Mouse (Mus musculus) gastrocnemius, postnatal 4 days (tissue): ENCODE measurements around the gene Dusp10. TPM values are rescaled to one million over a fixed set of nuclear protein-coding genes. Genes with fewer than 3 reads are reported as not detected.

Source experiments
- DNase-seq, 2 experiments: peaks; one replicate each; pipeline ENCODE4 v3.0.0; 2021 to 2022; ENCODE audit warnings: low spot score in 2 of 2, mixed read lengths in 2 of 2
- total RNA-seq, 2 experiments: library from RNA; stranded (reverse); gene quantifications; 2 replicates each; pipeline ENCODE4 v1.2.3; 2021

The Dusp10 gene
- total RNA-seq, 2 experiments from 2014 or later: 30.4 to 35.9 TPM

DNA sequence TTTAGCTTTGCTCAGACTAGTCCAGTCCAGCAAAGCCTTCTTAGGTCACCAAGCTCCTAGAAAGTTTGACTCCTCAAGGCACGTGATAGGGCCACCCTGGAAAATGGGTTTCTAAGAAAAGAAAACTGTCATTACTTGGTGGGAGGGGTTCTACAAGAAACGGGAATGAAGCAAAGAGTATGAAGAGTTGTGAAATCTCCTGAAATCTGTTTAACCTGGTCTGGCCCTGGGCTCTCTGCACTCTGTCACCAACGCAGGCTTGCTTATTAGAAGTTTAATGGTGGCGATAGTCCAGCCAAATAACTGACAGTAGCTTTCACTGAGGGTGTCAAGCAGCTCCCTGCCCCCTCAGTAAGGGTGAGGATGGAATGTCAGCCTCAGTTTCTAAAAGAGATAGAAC, 40.0 kb downstream of the Dusp10 start:
- DNase-seq: no peak

DNA sequence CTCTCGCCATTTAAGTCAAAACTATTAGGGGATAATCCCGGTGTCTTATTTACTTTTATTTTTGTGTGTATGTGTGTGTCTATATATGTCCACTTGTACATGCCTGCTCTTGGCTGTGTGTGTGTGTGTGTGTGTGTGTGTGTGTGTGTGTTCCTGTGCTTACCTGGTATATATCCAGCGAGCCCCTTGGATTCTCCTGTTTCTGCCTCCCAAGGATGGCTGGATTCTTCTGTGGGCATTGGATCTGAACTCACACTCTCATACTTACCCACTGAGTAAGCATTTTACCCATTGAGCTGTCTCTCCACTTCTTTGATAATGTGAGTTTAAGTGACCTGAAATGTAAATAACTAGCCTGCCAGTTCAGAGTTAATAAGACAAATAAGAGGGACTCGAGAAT, 40.6 kb downstream of the Dusp10 start:
- DNase-seq: no peak

DNA sequence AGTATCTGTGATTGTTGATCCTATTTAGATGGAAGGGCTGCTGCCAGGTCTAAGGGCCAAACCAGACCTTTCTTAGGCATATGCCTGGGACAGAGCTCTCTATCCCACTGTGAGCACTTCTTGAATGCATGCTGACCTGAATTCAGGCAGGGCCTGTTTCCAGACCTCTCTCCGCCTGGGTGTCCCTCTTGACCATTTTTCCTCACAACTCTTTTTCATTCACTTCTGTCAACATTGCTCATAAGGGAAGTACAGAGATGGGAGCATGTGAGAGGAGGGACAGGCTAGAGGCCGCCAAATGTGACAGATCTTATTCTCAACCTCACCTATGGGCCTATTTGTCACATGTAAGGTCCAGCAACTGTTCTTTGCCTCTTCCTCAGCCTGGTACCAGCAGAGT, 41.1 kb downstream of the Dusp10 start:
- no peak for DNase-seq

DNA sequence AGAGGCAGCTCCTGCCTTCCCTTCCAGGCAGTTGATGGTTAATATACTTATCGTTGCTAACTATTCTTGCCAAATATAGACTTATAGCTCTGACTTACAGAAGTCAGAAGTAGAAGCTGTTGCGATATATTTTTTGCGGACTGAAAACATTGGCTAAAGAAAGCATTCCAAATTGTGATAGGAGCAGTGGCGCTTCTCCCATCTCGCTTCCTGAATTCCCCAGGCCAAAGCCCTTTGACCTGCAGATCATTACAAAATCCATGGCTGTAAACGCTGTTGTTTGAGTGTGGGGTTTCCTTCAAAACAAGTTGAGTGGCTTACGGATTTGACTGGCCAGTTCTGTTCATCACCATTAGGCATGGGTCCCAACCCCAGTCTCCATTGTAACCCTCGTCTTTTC, 45.1 kb downstream of the Dusp10 start:
- DNase-seq: no peak

DNA sequence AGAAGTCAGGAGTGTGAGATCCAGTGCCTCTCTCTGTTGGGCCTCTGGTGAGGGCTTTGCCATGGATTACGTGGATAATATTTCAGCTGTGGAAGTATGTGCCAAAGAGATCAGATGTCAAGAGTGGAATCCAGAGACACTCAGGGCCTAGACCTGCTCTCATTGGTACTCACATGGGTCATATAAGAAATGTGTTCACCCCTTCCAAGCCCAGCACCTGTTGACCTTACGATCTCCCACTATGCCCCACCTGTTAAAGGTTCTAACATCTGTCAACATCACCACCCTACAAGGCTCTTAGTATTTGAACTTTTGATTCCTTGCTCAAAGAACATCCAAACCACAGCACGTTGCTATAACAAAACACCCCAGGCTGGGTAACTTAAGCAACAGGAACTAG, 46.7 kb downstream of the Dusp10 start:
- no peak for DNase-seq

DNA sequence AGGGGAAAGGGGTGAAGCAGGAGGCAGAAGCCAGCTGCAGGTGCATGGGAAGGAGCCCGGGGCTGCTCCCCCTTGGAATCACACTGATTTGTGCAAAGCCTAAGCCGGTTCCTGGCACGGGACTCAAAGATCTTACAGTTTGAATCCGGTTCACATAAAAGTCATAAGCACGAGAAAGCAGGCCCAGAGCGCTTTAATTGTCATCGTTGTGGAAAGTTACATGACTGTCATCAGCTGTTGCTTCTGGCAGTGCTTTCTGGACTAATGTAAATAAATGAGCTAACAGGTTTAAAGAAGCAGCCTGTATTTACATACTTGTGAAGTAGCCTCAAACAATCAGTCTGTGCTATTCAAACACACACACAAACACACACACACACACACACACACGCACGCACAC, 47.3 kb downstream of the Dusp10 start:
- DNase-seq: no peak

DNA sequence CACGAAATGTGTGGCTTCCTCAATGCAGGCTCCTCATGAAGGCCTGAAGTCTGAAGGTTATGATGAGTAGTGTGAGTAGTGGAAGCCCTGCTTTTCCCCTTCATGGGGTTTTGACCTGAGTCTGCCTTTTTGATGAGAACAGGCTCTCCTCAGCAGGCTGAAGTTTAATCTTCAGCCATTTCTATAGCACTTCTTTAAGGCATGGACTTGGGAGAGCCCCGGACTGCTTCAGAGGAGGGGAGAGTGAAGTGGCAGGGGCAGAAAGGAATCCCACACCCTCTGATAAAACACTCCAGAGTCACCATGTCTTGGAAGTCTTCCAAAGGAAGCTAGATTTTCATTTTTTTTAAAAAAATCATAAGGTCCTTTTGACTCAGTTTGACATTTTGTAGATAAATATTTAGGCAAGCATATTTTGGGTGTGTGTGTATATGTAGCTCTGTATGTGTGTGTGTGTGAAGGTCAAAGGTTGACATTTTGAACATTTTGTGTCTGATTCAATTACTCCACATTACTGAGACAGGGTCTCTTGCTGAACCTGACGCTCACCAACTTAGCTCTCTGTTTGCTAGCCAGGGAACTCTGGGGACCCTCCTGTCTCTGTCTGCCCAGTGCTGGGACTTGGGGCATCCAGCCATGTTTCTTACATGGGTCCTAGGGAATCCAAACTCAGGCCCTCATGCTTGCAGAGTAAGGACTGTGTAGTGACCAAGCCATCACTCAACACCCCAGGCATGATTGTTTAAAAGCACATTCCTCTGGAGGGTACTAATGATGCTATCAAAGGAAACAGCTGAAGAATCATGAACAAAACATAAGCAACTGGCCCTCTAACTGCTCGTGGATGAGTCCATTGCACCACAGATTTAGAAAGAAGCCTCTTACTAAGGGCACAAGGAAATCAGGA, 48.0 kb downstream of the Dusp10 start:
- no peak for DNase-seq

DNA sequence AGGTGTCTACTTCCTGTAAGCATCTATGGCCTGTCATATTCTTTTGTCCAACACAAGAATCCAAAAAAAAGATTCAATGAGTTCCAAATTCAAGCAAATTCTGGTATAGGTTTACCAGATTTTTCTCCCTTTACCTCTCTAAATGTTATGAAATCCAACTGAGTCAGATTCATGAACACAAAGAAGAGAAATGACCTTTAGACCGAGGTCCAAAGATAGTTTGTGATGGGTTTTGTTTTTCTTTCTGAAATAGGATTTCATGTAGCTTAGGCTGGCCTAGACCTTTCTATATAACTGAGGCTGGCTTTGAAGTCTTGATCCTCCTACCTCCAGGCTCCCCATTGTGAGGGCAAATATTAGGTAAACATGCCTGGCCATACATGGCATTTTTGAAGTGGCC, 48.8 kb downstream of the Dusp10 start:
- DNase-seq: no peak

DNA sequence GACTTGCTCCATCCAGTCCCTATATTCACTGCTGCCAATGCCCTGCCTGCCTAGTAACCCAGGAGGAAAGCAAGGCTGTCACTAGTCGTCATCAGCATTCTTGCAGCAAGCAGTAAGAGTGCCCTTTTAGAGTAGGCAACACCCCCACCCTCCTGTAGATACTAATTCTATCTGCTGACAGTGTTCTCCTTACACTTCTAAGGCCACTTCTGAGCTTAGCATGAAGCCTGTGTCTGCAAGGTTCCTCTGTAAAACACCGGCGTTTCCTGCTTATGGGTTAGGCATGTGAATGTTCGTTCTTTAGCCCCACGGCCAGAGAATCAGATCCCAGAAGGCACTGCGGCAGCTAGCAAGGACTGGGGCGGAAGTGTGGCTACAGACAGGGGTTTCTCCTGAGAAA, 51.2 kb downstream of the Dusp10 start:
- no peak for DNase-seq

DNA sequence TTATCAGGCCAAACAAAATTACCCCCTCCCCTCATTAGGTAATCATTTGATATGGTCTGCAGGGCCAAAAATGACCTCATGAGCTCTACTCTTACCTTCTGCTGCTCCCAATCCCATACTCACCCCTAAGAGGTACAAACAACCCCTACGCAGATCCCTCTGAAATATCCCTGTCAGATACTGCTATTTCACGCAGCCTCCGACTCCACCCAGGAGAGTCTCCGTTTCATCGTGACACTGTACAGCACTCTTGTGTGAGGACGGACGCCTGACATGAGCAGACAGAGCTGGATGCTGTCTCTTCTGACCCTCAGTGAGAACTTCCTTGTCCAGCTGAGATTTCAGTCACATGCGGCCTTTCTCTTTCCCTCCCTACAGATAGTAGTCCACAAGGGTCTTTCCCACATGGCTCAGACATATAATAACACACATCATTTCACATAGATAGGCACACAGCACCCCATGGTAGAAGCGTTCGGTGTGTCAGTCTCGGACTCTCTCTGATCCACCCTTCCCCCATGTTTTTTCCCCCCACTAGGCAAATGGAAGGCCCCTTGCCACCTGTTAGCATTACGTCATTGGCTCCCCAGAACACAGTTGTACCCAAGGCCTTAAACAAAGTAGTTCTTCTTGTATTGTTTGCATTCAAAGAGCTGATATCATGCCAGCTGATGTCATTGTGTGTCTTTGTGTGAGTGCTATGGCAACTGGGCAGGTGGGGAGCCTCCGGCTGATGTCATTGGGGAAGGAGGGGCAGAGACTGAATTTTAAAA, 52.7 kb downstream of the Dusp10 start:
- DNase-seq: no peak

DNA sequence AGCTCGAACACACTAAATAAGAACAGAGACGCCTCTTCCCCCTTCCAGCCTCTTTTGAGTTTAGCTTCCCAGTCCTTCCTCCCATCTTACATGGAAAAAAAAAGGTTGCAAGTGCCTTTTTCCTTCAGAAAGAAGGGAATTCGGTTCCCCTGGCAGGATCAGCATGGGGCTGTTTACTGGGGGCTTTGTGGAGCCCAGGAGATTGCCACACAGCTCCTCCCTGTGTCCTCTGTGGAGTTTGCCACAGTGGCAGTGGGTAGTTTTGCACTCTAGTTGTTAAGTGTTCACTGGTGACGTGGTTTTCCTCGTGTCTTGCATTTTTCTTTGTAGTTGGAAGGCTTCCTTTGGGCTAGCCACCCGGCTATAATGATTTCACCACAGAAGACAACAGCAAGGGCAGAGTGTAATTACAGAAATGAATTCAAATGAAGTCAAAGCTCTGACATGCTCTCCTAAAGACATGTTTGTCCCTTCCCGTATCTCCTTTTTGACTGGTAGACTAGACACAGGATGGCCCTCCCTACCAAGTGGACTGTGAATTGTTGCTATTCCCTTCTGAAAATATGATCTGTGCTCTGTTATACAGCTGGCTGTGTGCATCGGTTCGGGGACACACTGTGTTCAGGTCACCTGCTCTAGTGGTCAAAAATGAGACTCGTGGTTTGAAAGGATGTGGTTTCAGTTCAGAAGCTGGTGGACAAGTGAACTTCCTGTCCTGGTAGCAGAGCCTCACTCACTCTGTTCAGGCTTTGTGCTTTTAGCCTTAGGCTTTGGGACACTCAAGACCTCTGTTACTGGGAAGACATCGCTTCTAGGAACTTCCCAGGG, 53.6 kb downstream of the Dusp10 start:
- no peak for DNase-seq

DNA sequence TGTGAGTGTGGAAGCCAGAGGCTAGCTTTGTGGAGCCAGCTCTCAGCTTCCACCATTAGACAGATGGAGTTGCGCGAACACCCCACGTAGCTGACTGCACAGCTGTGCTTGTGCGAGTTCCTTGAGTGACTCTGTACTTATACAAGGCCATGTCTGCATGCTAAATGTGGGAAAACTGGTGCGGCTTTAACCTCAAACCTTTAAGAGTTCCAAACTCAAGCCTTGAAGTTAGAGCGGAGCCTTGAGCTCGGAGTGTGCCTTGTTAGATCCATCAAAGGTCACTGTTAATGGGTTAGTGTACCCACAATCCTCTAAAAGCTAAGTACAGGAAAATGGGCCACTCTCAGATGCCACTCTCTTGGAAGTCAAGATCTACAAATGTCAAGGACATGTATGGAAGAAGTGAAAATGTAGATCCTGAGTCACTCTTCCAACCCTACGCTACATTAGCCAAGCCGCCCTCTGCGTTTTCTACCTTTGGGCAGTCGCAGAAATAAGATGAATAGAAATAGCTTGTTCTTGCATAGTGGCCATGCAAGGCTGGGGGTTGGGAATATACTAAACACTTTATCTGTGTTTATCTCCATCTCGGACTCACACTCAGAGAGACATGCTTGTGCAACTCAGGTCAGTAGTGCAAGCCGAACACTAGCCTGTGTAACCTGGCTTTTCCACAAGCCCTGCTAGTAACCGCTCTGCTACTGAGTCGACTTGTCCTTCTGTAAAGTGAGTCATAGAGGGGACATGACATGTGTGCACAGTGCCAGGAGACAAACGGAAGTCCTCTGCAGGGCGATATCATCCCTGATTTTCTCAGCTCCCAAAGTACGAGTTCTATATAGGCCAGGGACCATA, 54.8 kb downstream of the Dusp10 start:
- no peak for DNase-seq

DNA sequence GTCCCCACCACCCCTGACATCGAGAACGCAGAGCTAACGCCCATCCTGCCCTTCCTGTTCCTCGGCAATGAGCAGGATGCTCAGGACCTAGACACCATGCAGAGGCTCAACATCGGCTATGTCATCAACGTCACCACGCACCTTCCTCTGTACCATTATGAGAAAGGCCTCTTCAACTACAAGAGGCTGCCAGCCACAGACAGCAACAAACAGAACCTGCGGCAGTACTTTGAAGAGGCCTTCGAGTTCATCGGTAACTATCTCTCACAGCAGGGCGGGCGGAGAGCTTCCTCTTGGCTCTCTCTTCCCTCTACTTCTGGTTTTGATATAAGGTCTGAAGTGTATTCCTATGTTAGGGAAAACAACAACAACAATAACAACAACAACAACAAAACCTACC, 55.9 kb downstream of the Dusp10 start:
- no peak for DNase-seq

DNA sequence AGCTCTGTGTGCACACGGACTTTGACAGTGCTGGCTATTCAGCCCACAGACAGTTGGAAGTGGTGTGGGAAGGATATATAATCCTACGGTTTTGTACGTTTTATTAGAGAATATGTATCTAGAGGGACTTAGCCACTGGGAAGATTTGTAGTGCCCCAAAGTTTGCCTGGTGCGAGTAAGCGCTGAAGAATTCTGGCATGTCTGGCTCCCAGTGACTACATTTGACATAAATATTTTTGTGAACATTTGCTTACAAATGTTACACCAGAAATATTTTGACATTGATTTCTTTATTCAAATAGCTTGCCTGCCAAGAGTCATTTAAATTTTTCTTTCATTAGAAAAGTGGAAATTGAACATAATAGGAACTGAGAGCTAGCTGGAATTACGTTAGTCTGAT, 63.0 kb downstream of the Dusp10 start:
- no peak for DNase-seq

DNA sequence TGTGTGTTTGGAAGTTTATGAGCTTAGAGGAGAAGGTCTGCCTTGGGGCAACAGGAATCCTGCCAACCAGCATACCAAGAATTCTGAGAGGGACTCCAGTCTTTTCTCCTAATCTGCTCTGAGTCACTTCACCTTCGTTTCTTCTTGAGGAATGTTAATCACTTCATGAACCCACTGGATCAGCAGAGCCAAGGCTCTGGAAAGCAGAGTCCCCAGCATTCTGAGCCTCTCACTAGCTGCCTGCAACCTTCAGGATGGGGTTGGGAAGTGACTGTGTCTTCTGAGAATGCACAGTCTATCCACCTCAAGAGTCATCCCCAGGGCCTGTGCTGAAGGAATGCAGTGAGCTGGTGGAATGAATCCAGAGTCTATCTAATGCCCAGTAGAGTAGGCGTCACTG, 63.7 kb downstream of the Dusp10 start:
- DNase-seq: peak in 1 of 2 experiments; percentile 18

DNA sequence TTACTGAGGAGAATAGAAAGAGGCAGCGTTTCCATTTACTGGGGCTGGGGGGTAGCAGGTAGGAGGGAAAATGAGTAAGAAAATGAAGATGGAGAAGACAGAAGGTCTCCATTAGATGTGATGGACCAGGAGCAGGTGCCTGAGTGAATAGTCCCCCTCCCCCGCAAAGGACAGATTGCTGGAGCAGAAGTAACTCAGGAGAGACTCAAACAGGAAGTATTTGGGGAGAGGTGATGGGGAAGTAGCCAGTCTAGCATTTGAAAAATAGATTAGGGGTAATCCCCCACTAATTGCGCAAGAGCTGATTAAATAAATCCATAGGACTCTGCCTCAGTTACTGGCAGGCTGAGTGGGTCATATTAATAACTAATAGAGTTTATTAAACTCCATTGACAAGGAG, 66.2 kb downstream of the Dusp10 start:
- DNase-seq: no peak

DNA sequence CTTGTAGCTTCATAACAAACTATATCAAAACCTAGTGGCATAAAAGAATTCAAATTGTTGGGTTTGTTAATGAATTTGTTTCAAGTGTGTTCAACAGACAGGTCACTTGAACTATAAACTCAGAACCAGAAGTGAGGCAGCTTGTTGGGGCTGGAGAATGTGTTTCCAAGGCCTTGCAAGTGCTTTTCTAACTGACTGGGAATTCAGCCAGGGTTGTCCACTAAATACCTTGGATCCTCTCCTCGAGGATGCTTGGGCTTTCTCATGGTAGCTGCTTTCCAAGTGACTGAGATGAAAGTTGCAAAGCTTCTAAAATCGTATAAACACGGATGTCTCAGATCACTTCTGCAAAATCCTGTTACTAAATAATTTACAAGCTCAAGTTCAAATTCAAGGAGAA, 69.6 kb downstream of the Dusp10 start:
- no peak for DNase-seq

DNA sequence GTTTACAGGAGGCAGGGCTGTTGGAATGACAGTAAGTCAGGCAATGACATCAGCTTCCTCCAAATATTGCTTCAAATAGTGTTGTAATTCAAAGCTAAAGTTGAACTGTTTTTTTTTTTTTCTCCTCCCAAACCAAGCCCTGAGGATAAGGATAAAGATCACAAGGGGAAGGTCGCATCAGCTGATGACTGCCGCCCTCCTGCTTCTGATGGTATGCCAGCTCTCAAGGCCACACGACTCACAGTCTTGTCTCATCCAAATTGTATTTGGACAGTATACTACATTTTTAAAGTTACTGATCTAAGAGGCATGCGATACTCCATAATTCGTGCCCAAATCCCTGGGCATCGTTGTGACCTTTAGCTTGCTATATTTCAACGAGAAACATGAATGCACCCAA, 70.1 kb downstream of the Dusp10 start:
- DNase-seq: no peak

DNA sequence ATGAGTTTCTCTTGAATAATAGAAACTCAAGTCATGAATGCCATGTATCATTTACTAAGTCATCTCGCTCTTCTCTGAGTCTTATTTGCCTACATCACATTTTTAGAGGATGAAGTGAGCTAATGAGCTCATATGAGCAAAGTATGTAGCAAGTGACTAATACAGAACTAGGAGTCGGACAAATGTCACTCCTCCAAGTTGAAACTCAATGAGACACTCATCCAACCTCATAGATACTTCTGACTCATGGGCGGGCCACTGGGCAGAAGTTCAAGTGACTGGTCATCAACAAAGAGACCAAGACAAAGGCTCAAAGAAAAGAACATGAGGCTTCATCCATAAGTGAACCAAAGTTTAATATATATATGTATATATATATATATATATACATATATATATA, 71.9 kb downstream of the Dusp10 start:
- DNase-seq: no peak

DNA sequence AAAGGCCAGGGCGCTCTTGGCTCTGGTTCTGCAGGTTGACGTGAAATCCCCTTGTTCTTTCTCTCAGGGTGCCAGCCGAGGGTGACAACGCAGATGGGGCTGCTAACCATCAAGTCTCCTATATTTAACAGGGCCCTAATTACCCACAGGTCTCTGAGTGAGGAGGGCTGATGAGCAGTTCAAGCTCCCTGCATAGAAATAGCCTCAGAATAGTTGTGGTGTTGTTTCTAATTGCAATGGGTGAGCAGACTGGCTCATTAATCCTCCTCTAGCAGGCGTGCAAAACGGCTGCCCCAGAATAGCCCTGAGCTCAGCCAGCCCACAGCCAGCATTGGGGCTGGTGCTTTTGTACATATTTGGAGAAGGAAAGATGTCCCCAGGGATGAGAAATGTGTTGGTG, 77.4 kb downstream of the Dusp10 start:
- no peak for DNase-seq

DNA sequence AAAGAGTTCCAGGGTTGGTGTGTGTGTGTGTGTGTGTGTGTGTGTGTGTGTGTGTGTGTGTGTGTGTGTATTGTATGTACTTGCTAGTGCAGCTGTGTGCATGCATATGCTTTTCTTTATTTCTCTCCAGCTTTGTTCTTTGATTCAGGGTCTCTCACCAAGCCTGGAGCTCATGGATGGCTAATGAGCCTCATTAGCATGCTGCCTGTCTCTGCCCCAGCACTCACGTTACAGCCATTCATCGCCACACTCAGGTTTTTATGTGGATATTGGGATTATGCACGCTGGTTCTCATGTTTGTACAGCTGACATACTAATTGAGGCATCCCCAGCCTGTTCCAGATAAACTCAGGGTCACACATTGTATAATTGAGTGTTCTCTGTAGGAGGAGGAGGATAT, 81.8 kb downstream of the Dusp10 start:
- no peak for DNase-seq
